Mouse (Mus musculus) naive thymus-derived CD4-positive, alpha-beta T cell, adult 2 months (primary cell): ENCODE data around the gene Primpol.

Source experiments
- DNase-seq: peaks from one replicate; pipeline ENCODE4 v3.0.0-alpha.2; 2011; ENCODE audit warnings: low read depth

The Primpol gene

DNA sequence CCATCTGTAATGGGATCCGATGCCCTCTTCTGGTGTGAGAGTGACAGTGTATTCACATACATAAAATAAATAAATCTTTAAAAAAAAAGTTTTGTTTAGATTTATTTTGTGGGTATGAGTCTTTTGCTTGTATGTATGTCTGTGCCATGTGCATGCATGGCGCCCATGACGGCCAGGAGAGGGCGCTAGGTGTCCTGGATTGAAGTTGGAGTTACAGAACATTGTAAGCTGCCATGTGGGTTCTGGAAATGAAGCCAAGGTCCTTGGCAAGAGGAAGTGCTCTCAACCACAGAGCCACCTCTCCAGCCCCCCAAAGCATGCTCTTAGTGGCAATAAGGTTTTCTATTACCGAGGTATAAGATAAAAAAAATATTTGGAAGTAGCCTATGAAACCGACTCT, 57.6 kb downstream of the Primpol start:
- DNase-seq: peak; percentile 22

DNA sequence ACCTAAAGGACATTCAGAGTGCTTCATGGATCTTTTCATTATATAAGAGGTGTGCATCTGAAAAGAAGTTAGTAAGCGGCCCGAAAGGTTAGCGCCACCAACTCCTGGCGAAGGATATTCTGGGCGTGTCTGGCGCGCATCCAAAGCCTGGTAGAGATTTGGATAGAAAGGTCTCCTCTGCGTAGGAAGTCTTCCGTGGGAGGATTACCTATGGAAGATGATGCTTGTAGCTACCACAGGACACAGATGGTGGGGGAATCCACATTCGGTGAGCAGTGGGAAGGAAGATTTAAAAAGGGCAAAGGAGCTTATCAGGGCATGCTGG, 64.6 kb downstream of the Primpol start:
- no peak for DNase-seq

DNA sequence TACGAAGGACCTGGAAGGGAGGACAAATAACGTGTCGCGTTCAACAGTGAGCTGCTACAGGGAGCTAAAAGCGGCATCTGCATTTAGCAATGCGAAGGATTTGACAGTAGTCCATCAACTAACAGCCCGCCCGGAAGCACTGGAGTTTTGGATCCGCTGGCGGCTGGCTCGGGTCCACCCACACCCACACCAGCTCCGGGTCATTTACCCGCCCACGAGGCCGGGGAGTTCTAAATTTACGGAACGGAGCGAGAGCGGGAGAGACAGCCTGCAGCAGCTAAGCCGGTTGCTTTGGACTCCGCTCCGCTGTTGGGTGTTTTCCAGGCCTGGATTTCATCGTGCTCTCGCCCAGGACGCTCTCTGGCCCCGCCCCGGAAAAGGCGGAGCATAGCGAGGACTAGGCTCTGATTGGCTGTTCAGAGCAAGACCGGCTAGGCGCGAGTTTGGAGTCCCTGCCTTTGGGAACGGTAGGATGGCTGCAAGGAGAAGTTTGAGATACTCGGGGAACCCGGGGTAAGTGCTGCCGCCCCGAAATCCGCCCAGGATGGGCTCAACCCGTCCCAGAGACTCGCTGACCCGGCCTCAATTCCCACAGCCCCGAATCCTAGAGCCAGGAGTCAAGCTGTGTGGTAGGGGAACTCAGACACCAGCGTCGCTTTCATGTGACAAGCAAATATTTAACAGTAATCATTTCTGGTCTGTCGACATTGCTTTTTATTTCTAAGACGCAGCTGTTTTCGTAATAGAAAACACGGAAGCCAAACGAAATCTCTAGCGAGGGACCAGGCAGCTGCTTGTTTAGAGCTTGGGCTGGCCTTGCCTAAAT, 65.2 kb downstream of the Primpol start, which contains the start of gene Cenpu:
Gene Cenpu (plus strand): TSS at position 414 of the 826 bp plus-strand sequence.
- peak; percentile 99 for DNase-seq

- DNase-seq: no peak
Measured at GRCm38 (mm10) chr8:46551029-46551428, 66.0 kb downstream of the Primpol start.

DNA sequence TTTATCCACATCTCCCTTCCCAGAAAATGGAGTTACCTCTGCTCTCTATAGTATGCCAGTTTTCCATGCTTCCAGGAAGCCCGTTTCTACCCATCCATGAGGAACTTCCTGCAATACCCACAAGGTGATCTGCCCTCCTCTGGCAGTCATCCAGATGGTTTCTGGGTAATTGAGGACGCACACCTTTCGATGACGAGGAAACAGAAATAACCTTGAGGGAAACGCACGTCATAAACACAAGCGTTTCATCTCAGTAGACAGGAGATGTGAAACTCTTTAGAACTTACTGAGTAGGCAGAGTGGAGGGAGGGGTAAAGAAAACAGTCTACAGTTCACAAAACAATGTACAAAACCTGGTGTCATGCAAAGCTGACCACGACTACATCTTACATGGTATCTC, 67.0 kb downstream of the Primpol start:
- peak; percentile 73 for DNase-seq

DNA sequence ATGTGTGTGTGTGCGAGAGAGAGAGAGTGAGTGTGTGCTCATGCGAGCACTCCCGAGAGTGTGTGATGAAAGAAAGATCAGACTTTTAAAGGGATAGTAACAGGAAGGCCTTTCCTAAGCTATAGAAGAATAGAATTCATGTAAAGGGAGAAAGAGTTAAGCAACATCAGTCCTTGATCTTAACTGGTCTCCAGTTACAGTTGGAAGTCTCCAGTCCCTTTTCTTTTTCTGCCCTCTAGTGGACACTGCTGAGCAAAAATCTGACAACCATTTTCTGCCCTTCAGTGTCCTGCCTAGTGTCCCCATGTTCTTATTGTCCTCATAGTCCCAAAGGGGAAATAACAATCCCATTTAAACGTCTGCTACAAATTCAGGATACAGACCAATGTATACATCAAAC, 69.8 kb downstream of the Primpol start:
- DNase-seq: peak; percentile 67

GRCm38 (mm10) chr8:46546431-46547176, 70.4 kb downstream of the Primpol start:
- DNase-seq: no peak

GRCm38 (mm10) chr8:46545854-46546253, 71.2 kb downstream of the Primpol start:
- no peak for DNase-seq

GRCm38 (mm10) chr8:46543662-46544061, 73.3 kb downstream of the Primpol start:
- no peak for DNase-seq

GRCm38 (mm10) chr8:46543191-46543590, 73.8 kb downstream of the Primpol start:
- DNase-seq: peak; percentile 80

DNA sequence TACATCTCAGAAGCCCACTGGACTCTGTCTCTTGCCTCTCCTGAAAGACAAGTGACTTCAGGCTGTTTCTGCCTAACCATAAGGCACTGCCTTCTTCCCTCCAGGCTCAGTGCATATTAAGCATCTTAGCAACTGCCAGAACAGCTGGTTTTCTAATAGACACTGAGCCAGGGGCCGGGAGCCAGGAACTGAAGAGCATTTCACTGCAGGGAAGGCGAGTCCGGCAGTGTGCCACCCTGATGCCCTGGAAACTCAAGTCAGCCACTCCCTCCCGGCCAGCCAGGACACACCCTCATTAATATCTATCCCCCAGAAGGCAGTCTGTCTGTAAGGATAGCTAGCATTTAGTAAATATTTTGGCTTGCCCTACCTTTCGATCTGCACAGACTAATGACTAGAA, 77.3 kb downstream of the Primpol start:
- DNase-seq: no peak

GRCm38 (mm10) chr8:46533926-46534325, 83.1 kb downstream of the Primpol start:
- no peak for DNase-seq

GRCm38 (mm10) chr8:46530541-46530940, 86.5 kb downstream of the Primpol start:
- DNase-seq: no peak

- no peak for DNase-seq
Measured at GRCm38 (mm10) chr8:46529508-46529907, 87.5 kb downstream of the Primpol start.

DNA sequence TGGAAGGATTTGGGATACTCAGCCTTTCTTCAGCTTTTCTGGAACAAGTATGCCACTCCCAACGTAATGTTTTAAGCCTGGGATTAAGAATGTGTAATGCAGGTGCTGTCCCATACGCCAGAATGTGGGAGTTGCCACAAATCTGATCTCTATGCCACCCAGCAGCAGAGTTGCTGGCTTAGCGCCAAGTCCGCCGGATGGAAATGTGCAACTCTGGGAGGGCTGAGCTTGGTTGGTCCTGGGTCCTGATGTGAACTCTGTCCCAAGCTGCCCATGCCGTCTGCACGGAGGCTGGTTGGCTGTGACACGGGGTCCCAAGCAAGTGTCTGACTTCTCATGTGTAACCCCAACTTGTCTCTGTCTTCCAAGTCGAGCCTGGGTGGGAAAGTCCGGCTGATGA, 90.2 kb downstream of the Primpol start:
- no peak for DNase-seq

- no peak for DNase-seq
Measured at GRCm38 (mm10) chr8:46526098-46526497, 90.9 kb downstream of the Primpol start.
